Mouse (Mus musculus) neural tube, embryonic 15.5 days (tissue): ENCODE measurements around the gene Hecw1. TPM values are rescaled to one million over a fixed set of nuclear protein-coding genes. Genes with fewer than 3 reads are reported as not detected.

Experiments used
- ATAC-seq: fragments of 200-750 bp; cut with Nextera tagmentation; 2 replicates; pipeline ENCODE4 v1.8.0; 2017; ENCODE audit warnings: mild to moderate bottlenecking, moderate TSS enrichment, moderate library complexity; ENCODE audit not compliant: low FRiP score
- H3K27ac ChIP-seq: fragments of 300-500 bp; sonication (generic); replicated peaks from 2 replicates; pipeline ENCODE4 v1.5.1; 2015; ENCODE audit warnings: mild to moderate bottlenecking, inconsistent platforms
- H3K27me3 ChIP-seq: fragments of 300-500 bp; sonication (generic); replicated peaks from 2 replicates; pipeline ENCODE4 v1.6.1; 2015; ENCODE audit warnings: inconsistent platforms
- H3K36me3 ChIP-seq: fragments of 300-500 bp; sonication (generic); 2 replicates; pipeline ENCODE4 v1.6.1; 2015; ENCODE audit warnings: inconsistent platforms
- H3K4me1 ChIP-seq: fragments of 300-500 bp; sonication (generic); 2 replicates; pipeline ENCODE4 v1.6.1; 2015; ENCODE audit warnings: inconsistent platforms
- H3K4me2 ChIP-seq: fragments of 300-500 bp; sonication (generic); 2 replicates; pipeline ENCODE4 v1.6.1; 2015; ENCODE audit warnings: inconsistent platforms, mild to moderate bottlenecking, moderate library complexity
- H3K4me3 ChIP-seq: fragments of 300-500 bp; sonication (generic); replicated peaks from 2 replicates; pipeline ENCODE4 v1.5.1; 2015; ENCODE audit warnings: mild to moderate bottlenecking, inconsistent platforms
- H3K9ac ChIP-seq: fragments of 300-500 bp; sonication (generic); replicated peaks from 2 replicates; pipeline ENCODE4 v1.6.1; 2015; ENCODE audit warnings: mild to moderate bottlenecking, inconsistent platforms
- H3K9me3 ChIP-seq: fragments of 300-500 bp; sonication (generic); replicated peaks from 2 replicates; pipeline ENCODE4 v1.6.1; 2016; ENCODE audit warnings: inconsistent platforms
- WGBS: fragments of 180-500 bp; shearing (Covaris S2); methylation state at CpG from one replicate; pipeline ENCODE4 v1.1.7; 2015; ENCODE audit warnings: mixed read lengths; 5-methylcytosine and 5-hydroxymethylcytosine counted together
- polyA plus RNA-seq: library from polyadenylated mRNA; unstranded; fragments of >200 nt; fragmentation: Nextera tagmentation; extraction: Ambion mirVana; gene quantifications from 2 replicates; pipeline ENCODE4 v1.2.1, GENCODE M21; 2015

The Hecw1 gene
- polyA plus RNA-seq, result 30.7 and 42.7 TPM in 2 replicates

GRCm38 (mm10) chr13:14522906-14523269 is at the start of gene Hecw1:
Gene Hecw1, minus strand, starts transcription at chr13:14523228.
- Histone ChIP-seq H3K27me3 (no peaks in the 10 kb centered on the region), H3K4me1 (peaks cover 27% of the 10 kb centered on the region), H3K36me3 (no peaks in the 10 kb centered on the region), H3K27ac (peak within 1 kb of the TSS; percentile 96), H3K4me3 (peak within 1 kb of the TSS; percentile 76), H3K4me2 (peak within 1 kb of the TSS; percentile 70), H3K9me3 (no peaks in the 10 kb centered on the region), H3K9ac (peak within 1 kb of the TSS; percentile 80)
- under 1% methylated on average over 15 of the region's 15 CpGs for WGBS
- peak; percentile 92 for ATAC-seq

GRCm38 (mm10) chr13:14561336-14561735 is 38.3 kb upstream of the Hecw1 start:
- no peak overlapping the region for H3K9ac ChIP-seq
- H3K4me3 ChIP-seq, result no peak overlapping the region
- H3K27me3 ChIP-seq, result no peaks in the 10 kb centered on the region
- no peak overlapping the region for H3K4me2 ChIP-seq
- H3K4me1 ChIP-seq, result no peaks in the 10 kb centered on the region
- ATAC-seq, result no peak
- no peaks in the 10 kb centered on the region for H3K9me3 ChIP-seq
- no peaks in the 10 kb centered on the region for H3K36me3 ChIP-seq
- H3K27ac ChIP-seq, result no peak overlapping the region
- 90% methylated on average over 1 of the region's 1 CpGs for WGBS

DNA sequence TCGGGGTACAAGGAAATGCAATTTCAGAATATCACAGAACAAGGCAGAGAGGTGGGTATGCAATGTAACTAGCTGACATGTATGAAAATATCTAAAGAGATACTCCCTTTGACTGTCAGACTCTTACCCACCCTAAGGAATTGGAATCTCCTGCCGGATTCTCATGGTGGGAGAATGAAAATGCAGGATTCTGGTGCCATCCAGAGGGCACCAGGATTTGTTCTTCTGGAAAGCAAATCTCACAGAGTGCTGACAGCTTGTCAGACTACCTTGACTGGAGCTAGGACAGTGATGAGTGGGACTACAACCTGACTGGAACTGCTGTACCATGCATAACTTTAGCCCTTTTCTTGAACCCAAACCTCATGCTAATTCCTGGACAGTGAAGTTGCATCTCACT is 29.6 kb upstream of the Hecw1 start:
- no peak for ATAC-seq
- H3K27me3 ChIP-seq, result no peaks in the 10 kb centered on the region
- H3K27ac ChIP-seq, result no peak overlapping the region
- no peak overlapping the region for H3K4me2 ChIP-seq
- H3K9me3 ChIP-seq, result no peaks in the 10 kb centered on the region
- WGBS, result 82% methylated on average over 2 of the region's 2 CpGs
- H3K9ac ChIP-seq, result no peak overlapping the region
- no peaks in the 10 kb centered on the region for H3K36me3 ChIP-seq
- H3K4me1 ChIP-seq, result no peaks in the 10 kb centered on the region
- H3K4me3 ChIP-seq, result no peak overlapping the region

GRCm38 (mm10) chr13:14542860-14543259 is 19.8 kb upstream of the Hecw1 start:
- Histone ChIP-seq H3K9me3 (no peaks in the 10 kb centered on the region), H3K36me3 (no peaks in the 10 kb centered on the region), H3K4me2 (no peak overlapping the region), H3K27me3 (no peaks in the 10 kb centered on the region), H3K27ac (no peak overlapping the region), H3K9ac (no peak overlapping the region), H3K4me1 (no peaks in the 10 kb centered on the region), H3K4me3 (no peak overlapping the region)
- no peak for ATAC-seq
- WGBS, result 81% methylated on average over 5 of the region's 5 CpGs

DNA sequence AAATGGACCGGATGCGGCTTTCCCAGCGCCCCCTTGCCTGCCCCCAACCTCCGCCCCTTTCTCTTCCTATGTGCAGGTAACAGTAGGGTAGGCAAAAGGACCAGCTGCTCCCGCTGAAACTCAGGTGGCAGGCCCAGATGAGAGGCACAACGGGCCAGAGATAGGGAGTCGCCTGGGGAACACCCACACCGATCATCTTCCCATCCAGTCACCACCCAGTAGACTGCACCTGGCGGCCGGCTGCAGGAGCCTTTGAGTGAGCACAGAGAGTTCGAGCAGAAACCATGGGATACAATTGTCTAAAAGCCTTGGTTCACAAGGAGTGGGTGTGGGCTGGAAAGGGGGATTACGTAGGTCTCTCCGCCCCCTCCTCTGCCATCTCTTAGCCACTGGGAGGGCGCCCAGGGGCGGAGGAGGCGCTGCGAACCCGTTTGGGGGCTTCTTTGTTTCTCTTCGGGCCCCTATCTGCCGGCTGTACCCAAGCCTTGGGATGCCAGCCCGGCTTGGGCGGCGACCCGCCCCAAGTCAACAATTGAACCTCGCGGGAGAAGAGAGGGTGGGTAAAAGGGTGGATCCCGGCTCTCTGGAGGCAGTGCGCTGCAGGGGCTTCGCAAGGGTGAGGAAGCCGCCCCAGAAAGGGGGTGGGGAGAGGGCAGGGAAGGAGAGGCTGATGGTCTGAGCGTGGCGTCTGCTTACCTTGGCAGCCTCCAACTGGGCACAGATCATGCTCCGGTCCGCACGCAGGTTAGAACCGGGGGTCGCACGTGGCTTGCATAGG is 711 bp downstream of the Hecw1 start:
- H3K9me3 ChIP-seq, result no peaks in the 10 kb centered on the region
- peak overlapping the region; percentile 96 for H3K27ac ChIP-seq
- ATAC-seq, result peak; percentile 95
- peak overlapping the region; percentile 80 for H3K9ac ChIP-seq
- H3K27me3 ChIP-seq, result no peaks in the 10 kb centered on the region
- peak overlapping the region; percentile 70 for H3K4me2 ChIP-seq
- H3K36me3 ChIP-seq, result no peaks in the 10 kb centered on the region
- H3K4me3 ChIP-seq, result peak overlapping the region; percentile 76
- 1% methylated on average over 38 of the region's 38 CpGs for WGBS
- H3K4me1 ChIP-seq, result peaks cover 27% of the 10 kb centered on the region

DNA sequence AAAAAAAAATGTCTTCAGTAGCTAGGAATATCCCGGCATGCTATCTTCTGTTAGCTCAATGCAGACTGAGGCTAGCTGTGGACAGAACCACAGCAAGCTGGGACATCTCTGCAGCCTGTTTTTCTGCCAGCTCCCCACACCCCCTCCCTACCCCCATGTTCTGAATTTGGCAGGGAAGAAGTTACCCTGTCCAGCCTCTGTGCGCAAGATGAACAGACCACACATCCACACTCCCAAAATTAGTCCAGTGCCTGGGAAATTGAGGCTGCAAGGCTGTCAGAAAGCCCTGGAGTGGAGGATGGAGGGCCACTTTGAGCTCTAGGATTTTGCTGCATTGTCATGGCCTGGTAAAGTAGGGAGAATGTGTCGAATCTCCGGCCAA is 1.3 kb downstream of the Hecw1 start:
- no peaks in the 10 kb centered on the region for H3K9me3 ChIP-seq
- peak overlapping the region; percentile 76 for H3K4me3 ChIP-seq
- peaks cover 27% of the 10 kb centered on the region for H3K4me1 ChIP-seq
- H3K27me3 ChIP-seq, result no peaks in the 10 kb centered on the region
- H3K9ac ChIP-seq, result peak overlapping the region; percentile 80
- peak; percentile 28 for ATAC-seq
- peak overlapping the region; percentile 96 for H3K27ac ChIP-seq
- H3K4me2 ChIP-seq, result peak overlapping the region; percentile 70
- WGBS, result 16% methylated on average over 4 of the region's 4 CpGs
- H3K36me3 ChIP-seq, result no peaks in the 10 kb centered on the region

GRCm38 (mm10) chr13:14519605-14520004 is 3.4 kb downstream of the Hecw1 start:
- H3K27me3 ChIP-seq, result no peaks in the 10 kb centered on the region
- WGBS, result 88% methylated on average over 3 of the region's 3 CpGs
- H3K36me3 ChIP-seq, result no peaks in the 10 kb centered on the region

DNA sequence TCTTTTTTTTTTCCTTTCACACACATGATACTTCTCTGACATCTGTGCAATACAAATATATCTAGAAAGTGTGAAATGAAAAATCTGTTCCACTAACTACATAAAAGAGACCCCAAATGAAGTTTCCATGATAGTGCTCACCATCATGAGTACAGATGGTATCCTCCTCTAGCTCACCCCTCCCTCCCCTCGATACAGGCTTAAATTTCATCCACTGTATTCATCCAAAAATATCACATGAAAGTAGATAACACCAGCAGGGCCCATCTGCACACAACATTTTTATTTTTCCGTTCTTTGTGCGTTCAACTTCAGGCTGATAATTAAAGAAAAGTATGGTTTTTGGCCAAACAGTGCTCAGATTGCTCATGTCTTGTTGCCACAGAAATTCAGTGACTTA is 5.5 kb downstream of the Hecw1 start:
- 89% methylated on average over 3 of the region's 3 CpGs for WGBS
- Histone ChIP-seq H3K36me3 (no peaks in the 10 kb centered on the region), H3K27me3 (no peaks in the 10 kb centered on the region), H3K4me2 (no peak overlapping the region), H3K4me1 (peaks cover 21% of the 10 kb centered on the region), H3K27ac (no peak overlapping the region), H3K9me3 (no peaks in the 10 kb centered on the region), H3K9ac (no peak overlapping the region), H3K4me3 (no peak overlapping the region)
- no peak for ATAC-seq

More at GRCm38 (mm10) chr13:14519605-14520004, 3.4 kb downstream of the Hecw1 start:
- H3K9ac ChIP-seq, result no peak overlapping the region; the same call in 1 of the 2 replicates
- peaks cover 27% of the 10 kb centered on the region for H3K4me1 ChIP-seq
- ATAC-seq, result no peak
- no peak overlapping the region for H3K27ac ChIP-seq
- peak overlapping the region; percentile 76 for H3K4me3 ChIP-seq
- peak overlapping the region; percentile 70 for H3K4me2 ChIP-seq
- no peaks in the 10 kb centered on the region for H3K9me3 ChIP-seq

DNA sequence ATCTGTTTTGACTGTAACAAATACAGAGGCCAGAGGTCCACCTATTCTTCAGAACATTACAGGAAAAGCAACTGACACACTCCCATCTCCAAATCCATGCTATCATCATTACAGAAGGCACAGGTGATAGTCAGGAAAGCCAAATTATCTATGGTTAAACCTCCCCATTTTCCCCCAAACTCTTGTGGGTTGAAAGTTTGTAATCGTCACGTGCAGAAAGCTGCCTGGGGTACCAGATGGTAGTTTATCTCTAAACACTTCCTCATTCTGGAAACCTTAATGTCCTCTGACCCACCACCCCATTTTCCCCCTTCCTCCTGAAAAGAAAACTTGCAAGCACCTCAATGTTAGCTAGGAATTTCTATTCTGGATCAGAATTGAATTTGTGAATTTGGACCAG is 7.9 kb downstream of the Hecw1 start:
- no peaks in the 10 kb centered on the region for H3K36me3 ChIP-seq
- WGBS, result 83% methylated on average over 2 of the region's 2 CpGs
- H3K4me1 ChIP-seq, result peaks cover 15% of the 10 kb centered on the region
- no peak overlapping the region for H3K9ac ChIP-seq
- H3K27ac ChIP-seq, result no peak overlapping the region
- no peaks in the 10 kb centered on the region for H3K27me3 ChIP-seq
- no peak overlapping the region for H3K4me2 ChIP-seq
- ATAC-seq, result no peak
- H3K4me3 ChIP-seq, result no peak overlapping the region
- no peaks in the 10 kb centered on the region for H3K9me3 ChIP-seq

GRCm38 (mm10) chr13:14513934-14514333 is 9.1 kb downstream of the Hecw1 start:
- Histone ChIP-seq H3K4me1 (peaks cover 3% of the 10 kb centered on the region; the same call in 1 of the 2 replicates), H3K9me3 (no peaks in the 10 kb centered on the region), H3K27me3 (no peaks in the 10 kb centered on the region), H3K27ac (no peak overlapping the region), H3K4me3 (no peak overlapping the region), H3K36me3 (no peaks in the 10 kb centered on the region), H3K4me2 (no peak overlapping the region), H3K9ac (no peak overlapping the region)
- ATAC-seq, result no peak

DNA sequence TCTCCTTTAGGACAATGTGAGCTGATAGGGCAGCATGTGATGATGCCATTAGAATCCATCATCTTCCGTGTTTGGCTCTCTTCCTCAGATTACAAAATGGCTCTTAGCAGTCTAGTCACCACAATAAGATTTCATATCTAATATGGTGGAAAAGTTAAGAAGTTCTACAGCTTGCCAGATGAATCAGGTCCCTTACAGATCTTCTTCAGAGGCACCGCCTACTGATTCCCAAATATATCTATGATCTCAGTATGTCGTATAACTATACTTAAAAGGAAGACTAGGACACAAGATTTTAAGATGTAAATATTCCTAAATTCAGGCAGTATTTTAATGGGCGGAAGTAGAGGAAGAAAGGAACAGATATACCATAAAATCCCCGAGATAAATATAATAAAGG is 16.3 kb downstream of the Hecw1 start:
- no peak for ATAC-seq
- 93% methylated on average over 5 of the region's 5 CpGs for WGBS
- Histone ChIP-seq H3K36me3 (no peaks in the 10 kb centered on the region), H3K4me1 (no peaks in the 10 kb centered on the region), H3K4me2 (no peak overlapping the region), H3K9ac (no peak overlapping the region), H3K27ac (no peak overlapping the region), H3K4me3 (no peak overlapping the region), H3K27me3 (no peaks in the 10 kb centered on the region), H3K9me3 (no peaks in the 10 kb centered on the region)

GRCm38 (mm10) chr13:14500251-14500650 is 22.8 kb downstream of the Hecw1 start:
- H3K4me3 ChIP-seq, result no peak overlapping the region
- H3K27me3 ChIP-seq, result no peaks in the 10 kb centered on the region
- no peak overlapping the region for H3K9ac ChIP-seq
- no peak overlapping the region for H3K4me2 ChIP-seq
- ATAC-seq, result no peak
- H3K27ac ChIP-seq, result no peak overlapping the region
- no peaks in the 10 kb centered on the region for H3K9me3 ChIP-seq
- no peaks in the 10 kb centered on the region for H3K36me3 ChIP-seq
- WGBS, result 32% methylated on average over 1 of the region's 1 CpGs
- H3K4me1 ChIP-seq, result no peaks in the 10 kb centered on the region
